8 mouse cellular contexts compared by ENCODE assay signal in the genomic region with DNA sequence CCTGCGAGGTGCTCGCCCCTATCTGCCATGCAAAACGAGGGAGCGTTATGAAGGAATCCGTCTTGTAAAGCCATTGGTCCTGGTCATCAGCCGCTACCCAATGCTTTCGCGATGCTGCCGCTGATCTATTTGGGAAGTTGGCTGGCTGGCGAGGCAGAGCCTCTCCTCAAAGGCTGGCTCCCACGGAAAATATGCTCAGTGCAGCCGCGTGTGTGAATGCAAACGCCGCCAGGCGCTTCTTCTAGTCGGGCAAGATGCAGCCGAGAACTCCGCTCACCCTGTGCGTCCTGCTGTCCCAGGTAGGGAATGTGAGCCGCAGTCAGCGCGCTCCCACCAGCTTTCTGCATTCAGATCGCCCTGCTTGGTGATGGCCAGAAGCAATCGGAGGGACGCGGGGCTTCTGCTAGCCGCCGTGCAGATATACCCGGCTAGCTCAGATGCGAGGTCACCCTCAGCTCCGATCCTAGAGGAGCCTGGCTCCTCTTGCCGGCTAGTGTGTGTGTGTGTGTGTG. TPM values are rescaled to one million over a fixed set of nuclear protein-coding genes. Genes with fewer than 3 reads are reported as not detected.
DNase-seq lines count a peak whose midpoint lies in the region; ATAC-seq and TF ChIP-seq lines count a peak whose summit lies in the region.

Gene Cdh13 (plus strand): TSS at position 134 of the 512 bp plus-strand sequence.

- 2% methylated on average over 33 of the region's 33 CpGs for WGBS in lung, adult 2 months
- under 1% methylated on average over 33 of the region's 33 CpGs for WGBS in hindbrain, embryonic 15.5 days
- under 1% methylated on average over 33 of the region's 33 CpGs for WGBS in limb, embryonic 13.5 days
- WGBS in neural tube, embryonic 15.5 days: under 1% methylated on average over 33 of the region's 33 CpGs

- peak within 1 kb of the TSS; percentile 35 for H3K27ac ChIP-seq in cortical plate, adult 2 months (ENCODE audit: insufficient read depth, low read length)
- H3K27ac ChIP-seq in hindbrain, embryonic 15.5 days (replicated peaks): peak within 1 kb of the TSS; percentile 81
- peak within 1 kb of the TSS; percentile 39; the same call in 1 of the 2 replicates for H3K27ac ChIP-seq in limb, embryonic 13.5 days
- peak within 1 kb of the TSS; percentile 87 for H3K27ac ChIP-seq in neural tube, embryonic 15.5 days (replicated peaks)

- H3K4me3 ChIP-seq in lung, adult 2 months (replicated peaks; ENCODE audit: extremely low read depth, low read depth, low read length): peak within 1 kb of the TSS; percentile 6
- peak within 1 kb of the TSS; percentile 60 for H3K4me3 ChIP-seq in cortical plate, adult 2 months (ENCODE audit: insufficient read depth, low read length)
- peak within 1 kb of the TSS; percentile 61 for H3K4me3 ChIP-seq in hindbrain, embryonic 15.5 days
- H3K4me3 ChIP-seq in limb, embryonic 13.5 days: peak within 1 kb of the TSS; percentile 53
- H3K4me3 ChIP-seq in neural tube, embryonic 15.5 days (replicated peaks): peak within 1 kb of the TSS; percentile 66

- peak within 1 kb of the TSS; percentile 81 for H3K4me2 ChIP-seq in hindbrain, embryonic 15.5 days
- peak within 1 kb of the TSS; percentile 89 for H3K4me2 ChIP-seq in limb, embryonic 13.5 days (replicated peaks)
- H3K4me2 ChIP-seq in neural tube, embryonic 15.5 days: peak within 1 kb of the TSS; percentile 87

- peak within 1 kb of the TSS; percentile 65 for H3K9ac ChIP-seq in hindbrain, embryonic 15.5 days
- H3K9ac ChIP-seq in limb, embryonic 13.5 days: peak within 1 kb of the TSS; percentile 69
- peak within 1 kb of the TSS; percentile 84 for H3K9ac ChIP-seq in neural tube, embryonic 15.5 days (replicated peaks)

- DNase-seq in lung, adult 2 months: peak; percentile 14
- no peak for DNase-seq in lung, postnatal 14 days
- DNase-seq in gastrocnemius, adult 8-10 months (ENCODE audit: low spot score in 2 of 2): peak; percentile 32 to 51
- DNase-seq in spleen, postnatal 4 days (ENCODE audit: low spot score in 2 of 2): no peak

- H3K36me3 ChIP-seq in hindbrain, embryonic 15.5 days: no peaks in the 10 kb centered on the region
- H3K36me3 ChIP-seq in limb, embryonic 13.5 days: no peaks in the 10 kb centered on the region
- H3K36me3 ChIP-seq in neural tube, embryonic 15.5 days: no peaks in the 10 kb centered on the region

- H3K4me1 ChIP-seq in lung, adult 2 months (ENCODE audit: control insufficient read depth, insufficient read depth, low read length): no peaks in the 10 kb centered on the region; the same call in 1 of the 2 replicates
- no peaks in the 10 kb centered on the region; the same call in 1 of the 2 replicates for H3K4me1 ChIP-seq in cortical plate, adult 2 months (ENCODE audit: control insufficient read depth, insufficient read depth, low read length)
- peaks cover 45% of the 10 kb centered on the region for H3K4me1 ChIP-seq in hindbrain, embryonic 15.5 days (replicated peaks)
- peaks cover 33% of the 10 kb centered on the region for H3K4me1 ChIP-seq in limb, embryonic 13.5 days
- H3K4me1 ChIP-seq in neural tube, embryonic 15.5 days: peaks cover 49% of the 10 kb centered on the region

- no peaks in the 10 kb centered on the region for H3K27me3 ChIP-seq in hindbrain, embryonic 15.5 days
- H3K27me3 ChIP-seq in limb, embryonic 13.5 days: peaks cover 69% of the 10 kb centered on the region
- H3K27me3 ChIP-seq in neural tube, embryonic 15.5 days (replicated peaks): no peaks in the 10 kb centered on the region

- no peaks in the 10 kb centered on the region for H3K9me3 ChIP-seq in hindbrain, embryonic 15.5 days
- no peaks in the 10 kb centered on the region for H3K9me3 ChIP-seq in limb, embryonic 13.5 days
- H3K9me3 ChIP-seq in neural tube, embryonic 15.5 days (replicated peaks): no peaks in the 10 kb centered on the region

- TF ChIP-seq CTCF in lung, adult 2 months (IDR thresholded peaks at IDR 0.05; ENCODE audit: insufficient read depth, low read length): no peak
- TF ChIP-seq CTCF in cortical plate, adult 2 months (IDR thresholded peaks at IDR 0.05; ENCODE audit: extremely low read depth, insufficient read depth, low read length): no peak

- no peak for TF ChIP-seq POLR2A in lung, adult 2 months (IDR thresholded peaks at IDR 0.05; ENCODE audit: borderline replicate concordance, extremely low read depth, low read depth, low read length)
- TF ChIP-seq POLR2A in cortical plate, adult 2 months (IDR thresholded peaks at IDR 0.05; ENCODE audit: extremely low read depth, insufficient read depth, low read length): peak; percentile 94

- peak; percentile 62 for ATAC-seq in hindbrain, embryonic 15.5 days (ENCODE audit: low FRiP score, low read depth)
- ATAC-seq in limb, embryonic 13.5 days (ENCODE audit: low FRiP score, low read depth): peak; percentile 41; the same call in 1 of the 2 replicates
- ATAC-seq in neural tube, embryonic 15.5 days (ENCODE audit: low FRiP score): peak; percentile 75

RNA-seq across cellular contexts. Expression of gene Cdh13, which starts in this region (rescaled TPM):
- polyA plus RNA-seq in lung, adult 2 months (2012; rRNA removed): 30.2 and 44.3 TPM in 2 replicates
- polyA plus RNA-seq in cortical plate, adult 2 months (2012; rRNA removed): 31.0 and 38.3 TPM in 2 replicates
- 100 to 1,000 TPM in 1 of 4 experiments, 10 to 100 TPM in 3; 74.1 to 101 (median 94.7) TPM for total RNA-seq in gastrocnemius, adult 8-10 months (2022)
- 99.0 and 112 TPM in 2 replicates for polyA plus RNA-seq in hindbrain, embryonic 15.5 days (2015; fragmentation: Nextera tagmentation; extraction: Ambion mirVana)
- 14.5 and 15.7 TPM in 2 replicates for polyA plus RNA-seq in limb, embryonic 13.5 days (2015; fragmentation: Nextera tagmentation; extraction: Ambion mirVana)
- polyA plus RNA-seq in neural tube, embryonic 15.5 days (2015; fragmentation: Nextera tagmentation; extraction: Ambion mirVana): 110 and 120 TPM in 2 replicates

Comparison
In these comparisons a context has a peak if more than half of its experiments do, and no peak if none do; other contexts are left out.
1. DNase-seq: peak in lung, adult 2 months (single experiment) and gastrocnemius, adult 8-10 months (2 of 2); none in lung, postnatal 14 days (single experiment) and spleen, postnatal 4 days (0 of 2).
2. H3K4me3 ChIP-seq: peak in every context shown above with its lines; median percentile 66 in neural tube, embryonic 15.5 days; 61 in hindbrain, embryonic 15.5 days; 60 in cortical plate, adult 2 months; 53 in limb, embryonic 13.5 days; 6 in lung, adult 2 months.
3. H3K27ac ChIP-seq: peak in every context shown above with its lines; median percentile 87 in neural tube, embryonic 15.5 days; 81 in hindbrain, embryonic 15.5 days; 39 in limb, embryonic 13.5 days; 35 in cortical plate, adult 2 months.
4. Peak in every context shown above with its lines, with median percentiles within 50 percentile points of each other: ATAC-seq, H3K4me2 ChIP-seq and H3K9ac ChIP-seq.